In the genomic region with DNA sequence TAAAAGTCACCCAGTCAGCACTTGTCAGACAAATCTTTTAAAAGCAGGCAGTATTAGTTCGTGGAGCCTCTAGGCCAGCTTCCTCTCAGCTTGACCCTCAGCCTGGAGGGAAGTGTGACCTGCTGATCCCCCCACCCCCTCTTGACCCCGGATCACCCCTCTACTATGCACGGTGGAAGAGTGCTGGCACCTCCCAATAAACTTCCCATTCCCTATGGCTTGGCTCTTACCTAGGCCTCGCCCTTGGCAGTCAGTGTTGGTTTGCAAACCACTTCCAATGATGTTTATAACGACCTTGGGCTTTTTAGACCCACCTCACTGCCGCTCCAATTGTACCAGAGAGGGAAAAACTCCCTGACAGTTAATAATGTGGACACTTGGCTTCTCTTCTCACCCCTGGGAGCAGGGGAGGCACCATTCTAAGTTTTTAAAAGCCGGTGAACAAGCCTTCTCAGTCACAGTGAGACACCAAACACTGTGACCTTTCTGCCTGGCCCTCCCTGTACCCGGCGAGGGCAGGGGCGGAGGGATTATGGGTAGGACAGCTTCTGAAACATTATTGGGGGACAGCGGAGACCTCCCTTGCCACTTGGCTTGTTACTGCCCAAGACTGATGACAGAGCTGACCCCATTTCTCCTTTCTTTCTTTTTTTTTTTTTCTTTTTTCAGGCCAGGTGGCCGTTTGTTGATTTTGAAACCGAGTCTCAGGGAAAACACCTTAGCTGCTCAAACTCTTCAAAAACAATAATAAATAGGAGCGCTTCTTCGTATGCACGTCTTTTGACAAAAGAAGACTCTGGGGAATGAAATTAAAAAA, we compare ENCODE assay signal across 8 mouse cellular contexts.
DNase-seq lines count a peak whose midpoint lies in the region; ATAC-seq and TF ChIP-seq lines count a peak whose summit lies in the region.

No protein-coding gene starts in this region.

- 0 out of 2 replicates have a peak, but pooled peaks cover 3% of the 10 kb centered on the region for H3K27me3 ChIP-seq in hindbrain, embryonic 10.5 days (ENCODE audit: insufficient read depth, poor library complexity, severe bottlenecking)
- no peaks in the 10 kb centered on the region for H3K27me3 ChIP-seq in hindbrain, embryonic 14.5 days (ENCODE audit: control insufficient read depth, insufficient read depth, low read length)
- peaks cover 0 to 2% of the 10 kb centered on the region in 2 experiments for H3K27me3 ChIP-seq in MEL (ENCODE audit: control insufficient read depth in 1 of 2, insufficient read depth in 2 of 2, low read length in 2 of 2)
- no peaks in the 10 kb centered on the region for H3K27me3 ChIP-seq in hindbrain, embryonic 13.5 days
- no peaks in the 10 kb centered on the region for H3K27me3 ChIP-seq in midbrain, embryonic 14.5 days (ENCODE audit: control insufficient read depth, insufficient read depth, low read length)

- no peak overlapping the region; the same call in 1 of the 2 replicates for H3K4me2 ChIP-seq in hindbrain, embryonic 14.5 days (replicated peaks)
- H3K4me2 ChIP-seq in hindbrain, embryonic 13.5 days: 0 out of 2 replicates have a peak overlapping the region, but pooled peaks have one; percentile 10
- peak overlapping the region; percentile 4; the same call in 1 of the 2 replicates for H3K4me2 ChIP-seq in midbrain, embryonic 14.5 days (ENCODE audit: low read length)

- H3K4me1 ChIP-seq in hindbrain, embryonic 10.5 days (replicated peaks): peaks cover 37% of the 10 kb centered on the region
- peaks cover 20% of the 10 kb centered on the region for H3K4me1 ChIP-seq in hindbrain, embryonic 14.5 days (replicated peaks; ENCODE audit: control insufficient read depth, insufficient read depth, low read length)
- peaks cover 0 to 6% of the 10 kb centered on the region in 2 experiments; a peak in 2 of 4 replicates for H3K4me1 ChIP-seq in MEL (ENCODE audit: control insufficient read depth in 1 of 2, insufficient read depth in 2 of 2, low read length in 2 of 2)
- H3K4me1 ChIP-seq in hindbrain, embryonic 13.5 days (replicated peaks): peaks cover 22% of the 10 kb centered on the region
- H3K4me1 ChIP-seq in midbrain, embryonic 14.5 days (ENCODE audit: control insufficient read depth, insufficient read depth, low read length): peaks cover 17% of the 10 kb centered on the region; the same call in 1 of the 2 replicates

- no peak for TF ChIP-seq RAD21 in MEL (IDR thresholded peaks at IDR 0.05; ENCODE audit: low read depth, low read length)

- TF ChIP-seq EP300 in MEL (IDR thresholded peaks at IDR 0.05; ENCODE audit: low read depth in 1 of 2, low read length in 2 of 2): no peak

- peak overlapping the region; percentile 30 for H3K4me3 ChIP-seq in hindbrain, embryonic 10.5 days
- H3K4me3 ChIP-seq in hindbrain, embryonic 14.5 days (replicated peaks; ENCODE audit: low read length): no peak overlapping the region
- H3K4me3 ChIP-seq in MEL (ENCODE audit: control insufficient read depth in 1 of 2, insufficient read depth in 1 of 2, low read depth in 2 of 2, low read length in 2 of 2): no peak overlapping the region; a peak in 1 of 4 replicates
- H3K4me3 ChIP-seq in hindbrain, embryonic 13.5 days: no peak overlapping the region
- H3K4me3 ChIP-seq in midbrain, embryonic 14.5 days (replicated peaks; ENCODE audit: low read depth, low read length): no peak overlapping the region

- peak; percentile 61 for DNase-seq in hindbrain, embryonic 10.5 days (ENCODE audit: low spot score)
- no peak for DNase-seq in hindbrain, embryonic 14.5 days (ENCODE audit: low spot score)
- DNase-seq in MEL (ENCODE audit: low read depth, low spot score): no peak
- DNase-seq in midbrain, embryonic 14.5 days: no peak
- DNase-seq in gastrocnemius, postnatal 4 days (ENCODE audit: low spot score in 2 of 2): no peak
- DNase-seq in kidney, postnatal 14 days: no peak
- no peak for DNase-seq in thymus, postnatal 36 days

- H3K9me3 ChIP-seq in hindbrain, embryonic 10.5 days: no peaks in the 10 kb centered on the region
- H3K9me3 ChIP-seq in hindbrain, embryonic 14.5 days (ENCODE audit: control insufficient read depth, low read length): no peaks in the 10 kb centered on the region
- H3K9me3 ChIP-seq in MEL (replicated peaks; ENCODE audit: insufficient read depth, low read length): no peaks in the 10 kb centered on the region
- H3K9me3 ChIP-seq in hindbrain, embryonic 13.5 days: no peaks in the 10 kb centered on the region
- no peaks in the 10 kb centered on the region for H3K9me3 ChIP-seq in midbrain, embryonic 14.5 days (ENCODE audit: control insufficient read depth, low read length)

- 6% methylated on average over 16 of the region's 16 CpGs for WGBS in hindbrain, embryonic 10.5 days
- WGBS in hindbrain, embryonic 14.5 days: 14% methylated on average over 16 of the region's 16 CpGs
- WGBS in hindbrain, embryonic 13.5 days: 11% methylated on average over 16 of the region's 16 CpGs
- WGBS in midbrain, embryonic 14.5 days: 10% methylated on average over 16 of the region's 16 CpGs

- ATAC-seq in hindbrain, embryonic 14.5 days (ENCODE audit: low FRiP score): no peak
- ATAC-seq in hindbrain, embryonic 13.5 days (ENCODE audit: low FRiP score): 0 out of 2 replicates have a peak, but pooled peaks have one; percentile 24
- ATAC-seq in midbrain, embryonic 14.5 days (ENCODE audit: low FRiP score, low TSS enrichment): peak; percentile 31; the same call in 1 of the 2 replicates

- H3K27ac ChIP-seq in hindbrain, embryonic 10.5 days: peak overlapping the region; percentile 93
- H3K27ac ChIP-seq in hindbrain, embryonic 14.5 days: no peak overlapping the region; the same call in 1 of the 2 replicates
- H3K27ac ChIP-seq in MEL (ENCODE audit: control insufficient read depth, low read depth, low read length): no peak overlapping the region
- H3K27ac ChIP-seq in hindbrain, embryonic 13.5 days: peak overlapping the region; percentile 53
- peak overlapping the region; percentile 37; the same call in 1 of the 2 replicates for H3K27ac ChIP-seq in midbrain, embryonic 14.5 days (replicated peaks; ENCODE audit: low read depth, low read length)

- no peaks in the 10 kb centered on the region for H3K36me3 ChIP-seq in hindbrain, embryonic 10.5 days
- no peaks in the 10 kb centered on the region for H3K36me3 ChIP-seq in hindbrain, embryonic 14.5 days (replicated peaks; ENCODE audit: control insufficient read depth, insufficient read depth)
- H3K36me3 ChIP-seq in MEL (ENCODE audit: control insufficient read depth in 1 of 2, insufficient read depth in 2 of 2, low read length in 2 of 2): no peaks in the 10 kb centered on the region
- H3K36me3 ChIP-seq in hindbrain, embryonic 13.5 days: no peaks in the 10 kb centered on the region
- no peaks in the 10 kb centered on the region for H3K36me3 ChIP-seq in midbrain, embryonic 14.5 days (ENCODE audit: control insufficient read depth, insufficient read depth, low read length)

- no peak for TF ChIP-seq POLR2A in MEL (IDR thresholded peaks at IDR 0.05; ENCODE audit: control insufficient read depth in 1 of 2, insufficient read depth in 1 of 2, low read depth in 1 of 2, low read length in 2 of 2, poor library complexity in 1 of 2)

- no peak overlapping the region for H3K9ac ChIP-seq in hindbrain, embryonic 14.5 days
- peak overlapping the region; percentile 29; the same call in 1 of the 2 replicates for H3K9ac ChIP-seq in MEL (ENCODE audit: control insufficient read depth, low read depth, low read length, poor library complexity, severe bottlenecking)
- H3K9ac ChIP-seq in hindbrain, embryonic 13.5 days: 0 out of 2 replicates have a peak overlapping the region, but pooled peaks have one; percentile 39
- no peak overlapping the region for H3K9ac ChIP-seq in midbrain, embryonic 14.5 days (replicated peaks; ENCODE audit: low read length)

- no peak for TF ChIP-seq CTCF in MEL (IDR thresholded peaks at IDR 0.05 in 2 of 3, conservative IDR thresholded peaks at IDR 0.05 in 1 of 3; ENCODE audit: control insufficient read depth in 1 of 3, insufficient read depth in 1 of 3, low read depth in 2 of 3, low read length in 3 of 3, poor library complexity in 1 of 3, severe bottlenecking in 1 of 3)

- H3K79me2 ChIP-seq in MEL (ENCODE audit: control insufficient read depth, insufficient read depth, low read length, poor library complexity): no peaks in the 10 kb centered on the region

TF ChIP-seq in MEL, 35 proteins besides CTCF, POLR2A, EP300 and RAD21:
- no peak for TF ChIP-seq HCFC1 (IDR thresholded peaks at IDR 0.05; ENCODE audit: low read depth, low read length)
- TF ChIP-seq SIN3A (IDR thresholded peaks at IDR 0.05; ENCODE audit: low read length): no peak

Comparison
In these comparisons a context has a peak if more than half of its experiments do, and no peak if none do; other contexts are left out.
1. H3K27ac ChIP-seq: peak in hindbrain, embryonic 10.5 days (single experiment), hindbrain, embryonic 13.5 days (single experiment) and midbrain, embryonic 14.5 days (single experiment); none in hindbrain, embryonic 14.5 days (single experiment) and MEL (single experiment).
2. H3K9ac ChIP-seq: peak in MEL (single experiment) and hindbrain, embryonic 13.5 days (single experiment); none in hindbrain, embryonic 14.5 days (single experiment) and midbrain, embryonic 14.5 days (single experiment).